Mouse (Mus musculus) olfactory bulb, adult 2 months (tissue): ENCODE data around the gene Itgal.

ENCODE experiments used
- CTCF ChIP-seq: fragments of 200-500 bp; IDR thresholded peaks from 2 replicates; pipeline ENCODE4 v1.5.1; 2012; ENCODE audit warnings: low read depth, mild to moderate bottlenecking, low read length, moderate library complexity; ENCODE audit not compliant: insufficient read depth
- POLR2A ChIP-seq: fragments of 200-500 bp; IDR thresholded peaks from 2 replicates; pipeline ENCODE4 v1.6.1; 2012; ENCODE audit warnings: mild to moderate bottlenecking, low read depth, low read length, moderate library complexity; ENCODE audit not compliant: insufficient read depth

DNA sequence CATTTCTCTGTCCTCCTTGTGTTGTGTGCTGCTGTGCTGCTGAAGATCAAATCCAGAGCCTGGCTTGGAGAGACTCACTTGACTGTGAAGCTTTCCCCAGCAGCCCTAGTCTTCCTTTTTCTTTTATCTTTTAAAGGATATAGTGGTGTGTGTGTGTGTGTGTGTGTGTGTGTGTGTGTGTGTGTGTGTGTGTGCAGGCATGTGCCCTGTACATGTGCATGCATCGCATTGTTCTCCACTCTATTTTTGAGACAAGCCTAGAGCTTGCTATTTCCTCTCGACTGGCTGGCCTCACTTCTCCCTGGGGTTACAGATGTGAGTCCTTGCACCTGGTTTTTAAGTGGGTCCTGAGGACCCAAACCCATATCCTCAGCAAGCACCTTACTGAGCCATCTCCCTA is 13.9 kb upstream of the Itgal start:
- no peak for TF ChIP-seq POLR2A
- no peak for TF ChIP-seq CTCF
